Mouse (Mus musculus): ENCODE results near the gene Dok5. TPM values are rescaled to one million over a fixed set of nuclear protein-coding genes. Genes with fewer than 3 reads are reported as not detected.

The Dok5 gene
- total RNA-seq, 2 experiments from 2014 or later: 13.6 to 17.0 TPM

GRCm38 (mm10) chr2:170731205-170731604, 402 bp upstream of the Dok5 start:
- no peak for DNase-seq
- intact Hi-C loops (cut with DNase I; ENCODE audit: low total_unique reads): no loop called here

DNA sequence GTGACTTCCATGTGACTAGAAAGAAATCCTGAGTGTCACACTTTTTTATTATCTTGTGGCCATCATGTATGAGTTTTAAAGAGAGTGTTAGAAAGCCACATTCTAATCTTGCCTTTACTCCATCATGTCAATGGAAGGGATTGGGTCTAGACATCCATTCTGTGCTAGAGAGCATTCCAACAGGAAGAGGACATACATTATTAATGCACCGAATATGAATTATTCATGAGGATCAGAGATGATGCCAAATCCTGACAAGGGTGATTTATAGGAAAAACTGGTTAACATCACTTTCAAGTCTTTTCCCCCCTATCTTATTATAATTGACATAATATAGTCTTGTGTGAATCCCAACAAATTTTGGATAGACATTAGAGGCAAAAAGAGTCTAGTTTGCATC, 2.1 kb downstream of the Dok5 start:
- no peak for DNase-seq
- intact Hi-C loops (cut with DNase I; ENCODE audit: low total_unique reads): no loop called here

GRCm38 (mm10) chr2:170734446-170734845, 2.8 kb downstream of the Dok5 start:
- no peak for DNase-seq
- intact Hi-C loops (cut with DNase I; ENCODE audit: low total_unique reads): no loop called here

DNA sequence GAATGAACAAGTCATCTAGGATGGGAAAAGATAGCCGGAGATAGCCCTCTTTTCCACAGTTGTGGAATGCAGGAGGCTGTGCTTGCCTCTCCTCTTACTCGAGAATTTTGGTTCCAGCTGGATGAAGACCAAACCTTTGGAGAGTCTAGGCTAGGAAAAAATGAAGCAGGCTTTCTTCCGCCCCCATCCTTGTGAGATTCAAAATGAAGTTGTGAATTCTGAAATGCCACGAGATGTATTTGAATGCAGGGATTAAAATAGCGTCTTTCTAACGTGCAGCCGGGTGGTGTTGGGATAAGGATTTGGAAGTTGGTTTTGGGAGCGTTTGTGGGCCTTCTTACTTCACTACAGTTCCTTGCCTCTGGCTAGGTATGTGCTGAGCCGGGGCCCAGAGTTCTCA, 6.8 kb downstream of the Dok5 start:
- DNase-seq: no peak
- intact Hi-C loops (cut with DNase I; ENCODE audit: low total_unique reads): no loop called here

- intact Hi-C loops (cut with DNase I; ENCODE audit: low total_unique reads): no loop called here
- no peak for DNase-seq
These were observed 7.3 kb downstream of the Dok5 start for GRCm38 (mm10) chr2:170738891-170739290.

GRCm38 (mm10) chr2:170739713-170740365, 8.2 kb downstream of the Dok5 start:
- DNase-seq: no peak
- intact Hi-C loops (cut with DNase I; ENCODE audit: low total_unique reads): no loop called here

DNA sequence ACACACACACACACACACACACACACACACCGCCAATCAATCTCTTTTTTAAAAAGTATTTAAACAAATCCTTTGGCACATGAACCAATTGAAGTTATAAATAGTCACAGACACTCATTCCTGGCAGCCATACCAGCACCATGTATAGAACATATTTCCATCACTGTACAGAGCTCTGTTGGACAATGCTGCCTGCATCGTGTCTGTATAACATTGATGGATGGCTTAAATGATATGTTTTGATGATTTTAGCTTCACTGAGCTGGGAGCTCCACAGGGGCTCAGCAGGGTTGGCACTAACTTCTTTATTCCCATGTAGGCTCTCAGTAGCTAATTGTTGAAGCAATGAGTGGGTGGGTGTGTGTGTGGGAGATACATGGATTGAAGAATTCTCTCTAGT, 11.9 kb downstream of the Dok5 start:
- no peak for DNase-seq
- intact Hi-C loops (cut with DNase I; ENCODE audit: low total_unique reads): no loop called here

DNA sequence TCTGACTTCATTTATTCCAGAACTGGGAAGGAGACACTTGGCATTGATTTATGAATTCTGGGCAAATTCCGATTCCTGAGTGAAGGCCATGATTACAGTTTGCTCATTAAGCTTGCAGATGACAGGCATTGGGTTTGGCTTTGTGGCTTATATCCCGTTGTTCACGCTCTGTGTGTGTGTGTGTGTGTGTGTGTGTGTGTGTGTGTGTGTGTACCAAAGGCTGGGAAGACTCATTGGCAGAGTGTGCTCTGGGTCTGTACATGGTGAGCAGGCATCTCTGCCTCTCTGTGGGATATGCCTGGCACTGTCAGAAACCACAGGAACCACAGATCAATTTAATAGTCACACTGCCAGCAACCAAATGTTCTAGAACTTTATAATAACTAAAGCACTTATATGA, 17.3 kb downstream of the Dok5 start:
- intact Hi-C loops (cut with DNase I; ENCODE audit: low total_unique reads): no loop called here
- DNase-seq: no peak

DNA sequence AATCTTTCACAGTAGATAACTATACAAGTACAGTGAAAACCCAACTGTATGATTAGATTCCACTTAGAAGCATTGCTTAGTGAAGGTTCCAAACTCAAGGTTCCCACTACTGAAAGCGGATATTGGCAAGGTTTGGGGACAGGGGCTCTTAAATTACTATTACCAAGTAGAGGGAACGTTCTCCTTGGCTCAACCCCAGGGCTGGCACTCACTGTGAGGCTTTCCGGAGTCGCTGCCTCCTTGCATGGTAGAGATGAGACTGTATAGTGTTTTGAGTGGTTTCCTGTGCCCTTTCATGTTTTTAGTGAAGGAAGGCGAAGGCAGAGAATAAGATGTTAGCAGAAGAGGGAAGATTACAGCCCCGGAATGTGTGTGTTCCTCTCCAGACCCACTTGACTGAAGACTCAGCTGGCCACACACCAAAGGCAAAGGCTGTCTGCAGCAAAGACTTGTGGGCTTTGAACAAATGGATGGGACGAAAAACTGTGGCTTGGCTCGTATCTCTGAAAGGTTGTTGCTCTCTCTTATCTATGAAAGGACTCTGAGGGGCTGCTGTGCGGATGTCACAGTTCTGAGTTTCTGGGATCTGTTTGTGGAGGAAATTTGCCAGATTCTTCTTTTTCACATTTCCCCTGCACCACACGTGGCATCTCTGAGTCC, 20.7 kb downstream of the Dok5 start:
- DNase-seq: no peak
- intact Hi-C loops (cut with DNase I; ENCODE audit: low total_unique reads): no loop called here

DNA sequence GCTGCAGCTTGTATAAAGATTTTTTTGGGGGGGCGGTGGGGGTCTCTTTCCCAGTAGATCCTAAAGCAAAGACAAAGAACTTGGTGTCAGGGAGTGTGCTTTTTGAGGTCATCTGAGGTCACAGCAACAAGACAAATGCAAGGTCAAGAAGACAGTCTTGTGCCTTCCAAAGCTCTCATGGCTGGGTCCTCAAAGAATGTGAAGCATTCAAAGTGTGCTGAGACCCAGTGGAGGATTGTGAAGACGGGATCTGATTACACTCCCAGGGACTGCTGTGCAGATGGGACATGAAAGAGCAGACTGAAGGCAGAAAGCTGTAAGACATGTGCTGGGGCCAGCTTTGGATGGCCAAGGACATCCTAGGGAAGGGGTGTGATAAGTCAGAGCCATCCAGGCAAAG, 24.2 kb downstream of the Dok5 start:
- intact Hi-C loops (cut with DNase I; ENCODE audit: low total_unique reads): no loop called here
- no peak for DNase-seq

DNA sequence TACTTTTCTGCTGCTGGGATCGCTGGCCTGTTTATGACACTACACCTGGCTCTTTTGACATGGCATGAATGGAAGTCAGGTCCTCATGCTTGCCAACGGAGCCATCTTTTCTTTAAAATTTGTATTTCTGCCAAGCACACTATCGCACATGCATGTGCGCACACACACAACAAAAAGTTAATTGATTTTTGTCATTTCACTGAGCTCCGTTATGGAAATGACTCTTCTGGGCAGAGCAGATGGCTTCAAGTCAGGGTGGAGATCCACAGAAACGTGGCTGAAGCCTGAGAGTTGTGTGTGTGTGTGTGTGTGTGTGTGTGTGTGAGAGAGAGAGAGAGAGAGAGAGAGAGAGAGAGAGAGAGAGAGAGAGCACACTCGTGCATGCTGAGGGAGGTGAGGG, 25.1 kb downstream of the Dok5 start:
- intact Hi-C loops (cut with DNase I; ENCODE audit: low total_unique reads): no loop called here
- DNase-seq: no peak

DNA sequence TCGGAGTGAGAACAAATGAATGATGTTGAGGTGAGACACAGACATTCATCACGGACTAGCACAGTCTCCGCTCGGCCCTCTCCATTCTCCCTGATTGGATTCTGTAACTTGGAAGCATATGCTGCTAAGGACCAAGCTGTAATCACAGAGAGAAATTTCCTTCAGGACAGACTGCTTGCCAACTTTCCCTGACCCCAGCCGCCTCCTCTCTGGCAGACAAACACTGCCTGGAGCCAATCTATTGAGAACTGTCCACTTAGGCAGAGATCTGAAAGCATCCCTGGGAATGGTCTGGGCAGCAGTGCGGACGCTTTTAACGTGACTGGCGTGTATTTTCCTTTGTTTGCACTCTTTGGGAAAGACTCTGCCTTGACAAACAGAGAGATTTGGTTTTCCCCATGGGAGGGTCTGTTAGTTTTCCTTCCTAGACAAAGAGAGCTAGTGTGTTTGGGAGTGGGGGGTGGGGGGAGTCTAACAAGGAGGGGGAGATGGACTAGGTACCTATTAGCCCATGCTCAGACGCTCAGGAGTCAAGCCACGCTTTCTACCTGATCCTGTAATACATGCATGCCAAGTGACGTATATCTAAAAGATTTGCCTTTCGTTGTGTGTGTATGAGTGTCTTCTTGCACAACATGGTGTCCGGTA, 25.7 kb downstream of the Dok5 start:
- intact Hi-C loops (cut with DNase I; ENCODE audit: low total_unique reads): no loop called here
- peak; percentile 32 for DNase-seq

DNA sequence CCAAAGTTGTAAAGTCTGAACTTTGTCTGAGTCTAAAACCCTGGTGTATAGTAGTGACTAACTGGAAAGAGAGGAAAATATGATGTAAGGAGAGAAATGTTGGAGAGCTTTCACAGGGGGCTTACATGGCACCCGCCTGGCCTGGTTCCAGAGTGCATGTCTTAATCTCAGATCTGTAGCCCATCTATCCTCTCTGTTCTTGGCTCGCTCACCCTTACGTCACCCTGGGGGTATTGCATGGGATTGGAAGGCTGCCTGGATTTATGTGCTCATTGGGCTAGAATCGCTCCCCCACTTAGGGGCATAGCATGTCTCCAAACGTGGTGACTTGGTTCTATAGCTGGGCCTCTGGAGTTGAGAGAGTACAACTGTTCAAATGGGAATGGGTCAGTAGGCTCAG, 26.6 kb downstream of the Dok5 start:
- no peak for DNase-seq
- intact Hi-C loops (cut with DNase I; ENCODE audit: low total_unique reads): no loop called here

- DNase-seq: peak; percentile 21
- intact Hi-C loops (cut with DNase I; ENCODE audit: low total_unique reads): no loop called here
These were observed 33.1 kb downstream of the Dok5 start for GRCm38 (mm10) chr2:170764704-170765103.

DNA sequence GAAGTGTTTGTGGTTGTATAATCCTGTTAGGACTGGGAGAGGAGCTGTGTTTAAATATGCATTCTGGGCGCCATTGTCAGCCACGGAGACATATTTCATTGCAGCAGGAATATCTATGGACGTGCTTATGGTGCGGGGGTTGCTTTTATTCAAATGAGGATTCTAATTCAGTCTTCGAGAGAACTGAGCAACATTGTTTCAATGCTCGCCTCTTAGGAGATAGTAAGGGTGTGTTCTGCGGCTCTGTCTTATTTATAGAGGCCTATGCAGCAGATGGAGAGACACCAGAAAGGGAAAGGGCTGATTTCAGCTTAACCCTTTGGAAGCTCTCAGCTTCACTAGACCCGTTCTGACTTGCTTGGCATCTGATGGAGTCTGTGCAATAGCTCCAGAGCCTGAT, 35.6 kb downstream of the Dok5 start:
- no peak for DNase-seq
- intact Hi-C loops (cut with DNase I; ENCODE audit: low total_unique reads): no loop called here

DNA sequence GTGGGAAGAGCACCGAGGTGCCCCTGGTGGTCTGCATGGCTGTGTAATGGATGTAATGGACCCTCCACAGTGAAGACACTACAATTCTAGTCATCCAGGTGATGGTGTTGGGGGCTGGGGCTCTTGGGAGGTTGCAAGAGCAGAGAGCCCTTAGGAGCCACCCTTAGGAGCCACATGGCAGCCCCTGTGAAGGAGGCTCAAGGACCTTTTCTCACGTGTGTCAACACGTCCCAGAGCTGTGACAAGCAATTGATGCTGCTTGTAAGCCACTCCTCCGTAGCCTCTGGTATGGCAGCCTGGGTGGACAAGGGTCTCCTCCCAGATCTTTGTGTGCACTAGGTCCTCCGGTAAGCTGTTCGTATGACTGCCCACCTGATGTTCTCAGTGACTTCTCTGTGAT, 37.1 kb downstream of the Dok5 start:
- DNase-seq: no peak
- intact Hi-C loops (cut with DNase I; ENCODE audit: low total_unique reads): no loop called here

GRCm38 (mm10) chr2:170771555-170771954, 39.9 kb downstream of the Dok5 start:
- no peak for DNase-seq
- intact Hi-C loops (cut with DNase I; ENCODE audit: low total_unique reads): no loop called here

GRCm38 (mm10) chr2:170772126-170772884, 40.7 kb downstream of the Dok5 start:
- no peak for DNase-seq
- intact Hi-C loops (cut with DNase I; ENCODE audit: low total_unique reads): no loop called here

- intact Hi-C loops (cut with DNase I; ENCODE audit: low total_unique reads): no loop called here
- no peak for DNase-seq
These were observed 41.3 kb downstream of the Dok5 start for GRCm38 (mm10) chr2:170772885-170773270.

GRCm38 (mm10) chr2:170775577-170775976, 44.0 kb downstream of the Dok5 start:
- intact Hi-C loops (cut with DNase I; ENCODE audit: low total_unique reads): no loop called here
- no peak for DNase-seq

Data from gastrocnemius, postnatal 14 days (tissue).